In the genomic region with DNA sequence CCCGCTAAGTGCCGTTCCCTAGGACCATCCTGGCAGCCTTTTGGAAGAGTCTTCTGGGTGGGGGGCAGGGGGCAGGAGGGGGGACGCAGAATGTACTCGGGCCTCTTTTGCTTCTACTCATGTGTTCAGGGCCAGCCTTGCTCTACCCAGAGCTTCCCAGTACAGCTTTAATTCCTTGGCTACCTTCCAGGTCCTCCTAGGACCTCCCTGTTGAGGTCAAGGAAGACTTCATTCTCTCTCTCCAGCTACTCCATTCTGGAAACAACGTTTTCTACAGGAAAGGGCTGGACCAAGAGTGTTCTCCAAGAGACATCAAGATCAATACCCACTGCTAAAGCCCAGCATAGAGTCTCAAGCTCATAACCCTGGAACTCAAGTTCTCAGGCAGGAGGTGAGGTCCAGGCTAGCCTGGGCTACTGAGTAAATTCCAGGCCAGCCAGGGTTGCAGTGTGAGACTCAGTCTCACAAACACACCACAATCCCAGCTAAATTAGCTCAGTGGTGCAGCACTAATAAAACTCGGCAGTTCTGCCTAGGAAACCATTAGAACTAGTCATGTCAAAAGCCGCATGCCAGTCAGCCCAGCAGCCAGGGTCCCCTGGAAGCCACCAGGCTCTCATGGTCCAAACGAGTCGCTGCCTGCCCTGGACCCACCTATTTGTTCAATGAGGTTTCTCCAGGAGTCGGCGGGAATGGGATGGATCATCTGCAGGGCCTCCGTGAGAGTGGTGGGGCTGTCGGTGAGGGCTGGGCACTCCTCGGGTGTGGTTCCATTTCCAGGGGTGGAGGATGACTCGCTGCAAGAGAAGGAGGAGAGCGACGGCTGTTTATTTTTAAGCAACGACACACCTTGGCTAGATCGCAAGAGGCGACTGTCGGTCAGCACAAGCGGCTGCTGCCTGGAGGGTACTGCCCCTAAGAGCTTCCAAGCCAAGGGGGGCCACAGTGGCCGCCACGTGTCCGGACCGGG, we compare ENCODE assay signal across 8 mouse cellular contexts. TPM values are rescaled to one million over a fixed set of nuclear protein-coding genes. Genes with fewer than 3 reads are reported as not detected.
DNase-seq lines count a peak whose midpoint lies in the region; ATAC-seq and TF ChIP-seq lines count a peak whose summit lies in the region.

No protein-coding gene starts in this region.

- ATAC-seq in lung, embryonic 15.5 days (ENCODE audit: borderline replicate concordance, extremely low read depth, low FRiP score, low TSS enrichment), result 0 out of 2 replicates have a peak, but pooled peaks have one; percentile 10
- ATAC-seq in embryonic facial prominence, embryonic 15.5 days (ENCODE audit: insufficient number of reproducible peaks, low FRiP score, low TSS enrichment, low read depth), result no peak
- 0 out of 2 replicates have a peak, but pooled peaks have one; percentile 5 for ATAC-seq in kidney, embryonic 14.5 days (ENCODE audit: low FRiP score, low TSS enrichment)
- ATAC-seq in midbrain, postnatal 0 days (ENCODE audit: low FRiP score), result no peak; the same call in 1 of the 2 replicates

- H3K4me3 ChIP-seq in lung, embryonic 15.5 days, result peak overlapping the region; percentile 61
- H3K4me3 ChIP-seq in embryonic facial prominence, embryonic 15.5 days (replicated peaks), result peak overlapping the region; percentile 66
- H3K4me3 ChIP-seq in kidney, embryonic 14.5 days (ENCODE audit: low read length), result peak overlapping the region; percentile 71
- peak overlapping the region; percentile 79 for H3K4me3 ChIP-seq in midbrain, postnatal 0 days (ENCODE audit: low read depth, low read length)

- WGBS in lung, embryonic 15.5 days, result 16% methylated on average over 26 of the region's 26 CpGs
- 18% methylated on average over 26 of the region's 26 CpGs for WGBS in embryonic facial prominence, embryonic 15.5 days
- WGBS in kidney, embryonic 14.5 days, result 18% methylated on average over 26 of the region's 26 CpGs
- 23% methylated on average over 26 of the region's 26 CpGs for WGBS in midbrain, postnatal 0 days

- H3K27ac ChIP-seq in lung, embryonic 15.5 days, result no peak overlapping the region
- no peak overlapping the region for H3K27ac ChIP-seq in embryonic facial prominence, embryonic 15.5 days (replicated peaks)
- H3K27ac ChIP-seq in kidney, embryonic 14.5 days (ENCODE audit: low read depth, low read length), result no peak overlapping the region
- no peak overlapping the region for H3K27ac ChIP-seq in midbrain, postnatal 0 days (ENCODE audit: low read depth, low read length)

- peak overlapping the region; percentile 99 for H3K4me2 ChIP-seq in lung, embryonic 15.5 days
- peak overlapping the region; percentile 100 for H3K4me2 ChIP-seq in embryonic facial prominence, embryonic 15.5 days (replicated peaks)
- H3K4me2 ChIP-seq in kidney, embryonic 14.5 days (replicated peaks; ENCODE audit: low read depth, low read length), result peak overlapping the region; percentile 99
- H3K4me2 ChIP-seq in midbrain, postnatal 0 days (ENCODE audit: low read depth, low read length, poor library complexity, severe bottlenecking), result peak overlapping the region; percentile 94

- H3K4me1 ChIP-seq in lung, embryonic 15.5 days, result peaks cover 17% of the 10 kb centered on the region
- H3K4me1 ChIP-seq in embryonic facial prominence, embryonic 15.5 days, result peaks cover 15% of the 10 kb centered on the region
- peaks cover 10% of the 10 kb centered on the region for H3K4me1 ChIP-seq in kidney, embryonic 14.5 days (ENCODE audit: control insufficient read depth, insufficient read depth, low read length)
- peaks cover 3% of the 10 kb centered on the region; the same call in 1 of the 2 replicates for H3K4me1 ChIP-seq in midbrain, postnatal 0 days (ENCODE audit: insufficient read depth, low read length)

- DNase-seq in lung, postnatal 14 days, result no peak
- DNase-seq in midbrain, postnatal 0 days (ENCODE audit: low spot score), result no peak
- DNase-seq in frontal cortex, postnatal 10 days (ENCODE audit: low spot score in 2 of 2), result no peak
- no peak for DNase-seq in natural killer cell, adult 2 months (ENCODE audit: low spot score in 2 of 2)
- DNase-seq in frontal cortex, postnatal 14 days (ENCODE audit: low spot score in 2 of 2), result no peak

- peak overlapping the region; percentile 41; the same call in 1 of the 2 replicates for H3K9ac ChIP-seq in lung, embryonic 15.5 days
- peak overlapping the region; percentile 51; the same call in 1 of the 2 replicates for H3K9ac ChIP-seq in embryonic facial prominence, embryonic 15.5 days
- H3K9ac ChIP-seq in kidney, embryonic 14.5 days (ENCODE audit: low read depth, low read length), result peak overlapping the region; percentile 59; the same call in 1 of the 2 replicates
- H3K9ac ChIP-seq in midbrain, postnatal 0 days (replicated peaks; ENCODE audit: low read length, poor library complexity, severe bottlenecking), result peak overlapping the region; percentile 79

- H3K9me3 ChIP-seq in lung, embryonic 15.5 days, result no peaks in the 10 kb centered on the region
- H3K9me3 ChIP-seq in embryonic facial prominence, embryonic 15.5 days (replicated peaks), result no peaks in the 10 kb centered on the region
- H3K9me3 ChIP-seq in kidney, embryonic 14.5 days (ENCODE audit: control insufficient read depth, low read length), result no peaks in the 10 kb centered on the region
- H3K9me3 ChIP-seq in midbrain, postnatal 0 days (ENCODE audit: low read length), result no peaks in the 10 kb centered on the region

- no peak for TF ChIP-seq CTCF in midbrain, postnatal 0 days (IDR thresholded peaks at IDR 0.05)

- H3K27me3 ChIP-seq in lung, embryonic 15.5 days, result peaks cover 47% of the 10 kb centered on the region
- peaks cover 40% of the 10 kb centered on the region for H3K27me3 ChIP-seq in embryonic facial prominence, embryonic 15.5 days
- H3K27me3 ChIP-seq in kidney, embryonic 14.5 days (ENCODE audit: control insufficient read depth, insufficient read depth, low read length), result peaks cover 41% of the 10 kb centered on the region
- H3K27me3 ChIP-seq in midbrain, postnatal 0 days (ENCODE audit: insufficient read depth, low read length), result no peaks in the 10 kb centered on the region

- H3K36me3 ChIP-seq in lung, embryonic 15.5 days, result no peaks in the 10 kb centered on the region
- no peaks in the 10 kb centered on the region for H3K36me3 ChIP-seq in embryonic facial prominence, embryonic 15.5 days
- H3K36me3 ChIP-seq in kidney, embryonic 14.5 days (ENCODE audit: control insufficient read depth, insufficient read depth, low read length), result no peaks in the 10 kb centered on the region
- H3K36me3 ChIP-seq in midbrain, postnatal 0 days (ENCODE audit: insufficient read depth, low read length), result no peaks in the 10 kb centered on the region

RNA-seq across cellular contexts. Expression of a gene that starts 0.8 kb away (rescaled TPM):
- 2.9 TPM in 2 replicates for polyA plus RNA-seq in lung, embryonic 15.5 days (2015; fragmentation: Nextera tagmentation; extraction: Ambion mirVana)
- polyA plus RNA-seq in embryonic facial prominence, embryonic 15.5 days (2015; fragmentation: Nextera tagmentation; extraction: Ambion mirVana), result 0.21 and 0.51 TPM in 2 replicates
- polyA plus RNA-seq in kidney, embryonic 14.5 days (2014; fragmentation: Nextera tagmentation; extraction: Ambion mirVana), result 0.20 and 0.80 TPM in 2 replicates
- total RNA-seq in midbrain, postnatal 0 days (2014; rRNA removed), result 1.1 and 1.3 TPM in 2 replicates
- polyA plus RNA-seq in midbrain, postnatal 0 days (2015; fragmentation: Nextera tagmentation; extraction: Ambion mirVana), result 1.1 and 2.0 TPM in 2 replicates

RNA-seq across cellular contexts. Expression of a gene that starts 38.8 kb away (rescaled TPM):
- polyA plus RNA-seq in lung, embryonic 15.5 days (2015; fragmentation: Nextera tagmentation; extraction: Ambion mirVana), result not detected in 2 replicates
- 10.8 and 20.4 TPM in 2 replicates for polyA plus RNA-seq in embryonic facial prominence, embryonic 15.5 days (2015; fragmentation: Nextera tagmentation; extraction: Ambion mirVana)
- not detected in 2 replicates for polyA plus RNA-seq in kidney, embryonic 14.5 days (2014; fragmentation: Nextera tagmentation; extraction: Ambion mirVana)
- total RNA-seq in midbrain, postnatal 0 days (2014; rRNA removed), result not detected in 2 replicates
- polyA plus RNA-seq in midbrain, postnatal 0 days (2015; fragmentation: Nextera tagmentation; extraction: Ambion mirVana), result 2.9 and 3.6 TPM in 2 replicates

Comparison
In these comparisons a context has a peak if more than half of its experiments do, and no peak if none do; other contexts are left out.
1. ATAC-seq: peak in lung, embryonic 15.5 days (single experiment) and kidney, embryonic 14.5 days (single experiment); none in embryonic facial prominence, embryonic 15.5 days (single experiment) and midbrain, postnatal 0 days (single experiment).
2. Peak in every context shown above with its lines, with median percentiles within 50 percentile points of each other: H3K4me2 ChIP-seq, H3K4me3 ChIP-seq and H3K9ac ChIP-seq.